ENCODE assay signal across 8 mouse cellular contexts in the genomic region with DNA sequence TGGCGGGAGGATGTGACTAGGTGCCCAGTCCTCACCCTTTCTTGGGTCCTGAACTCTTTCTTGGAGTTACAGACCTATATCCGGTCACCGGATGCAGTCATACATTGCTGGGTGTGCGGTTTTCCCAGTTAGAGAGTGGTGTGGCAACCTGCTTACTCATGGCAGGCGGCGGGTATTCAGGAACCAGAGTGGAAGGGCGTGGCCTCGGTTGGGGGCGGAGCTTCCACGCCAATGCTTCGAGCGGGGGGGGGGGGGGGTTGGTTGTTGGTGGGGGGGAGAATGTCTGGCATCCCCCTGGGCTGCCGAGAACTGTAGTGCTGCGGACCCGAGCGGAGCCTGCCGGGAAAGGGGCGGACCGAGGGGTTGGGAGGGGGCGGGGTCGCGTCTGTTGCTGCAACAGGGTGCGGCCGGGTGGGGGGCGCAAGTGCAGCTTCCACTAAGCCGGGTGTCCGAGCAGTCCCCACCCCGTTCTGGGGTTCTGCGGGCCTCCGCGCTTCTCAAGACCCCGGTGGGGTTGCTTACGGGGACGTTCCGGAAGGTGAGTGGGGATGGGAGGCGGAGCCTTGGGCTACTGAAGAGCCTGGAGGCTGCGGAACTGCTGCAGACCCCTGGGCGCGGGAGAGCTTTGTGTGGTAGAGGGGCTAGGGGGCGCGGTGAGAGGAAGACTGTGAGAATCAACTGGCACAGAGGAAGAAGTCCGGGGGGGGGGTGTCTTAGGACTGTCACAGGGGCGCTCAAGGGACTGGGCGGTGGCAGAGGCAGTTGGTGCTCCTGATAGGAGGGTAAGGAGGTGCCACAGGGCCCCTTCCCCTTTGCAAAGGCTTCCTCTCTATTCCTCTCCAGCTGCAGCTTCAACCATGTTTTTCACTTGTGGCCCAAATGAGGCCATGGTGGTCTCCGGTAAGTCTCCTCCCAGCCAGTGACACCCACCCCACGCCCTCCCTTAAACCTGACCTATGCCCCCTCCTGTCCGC. TPM values are rescaled to one million over a fixed set of nuclear protein-coding genes. Genes with fewer than 3 reads are reported as not detected.
DNase-seq lines count a peak whose midpoint lies in the region; ATAC-seq and TF ChIP-seq lines count a peak whose summit lies in the region.

A gene (plus strand): TSS at position 267 of the 974 bp plus-strand sequence.

- no peaks in the 10 kb centered on the region for H3K27me3 ChIP-seq in G1E (ENCODE audit: insufficient read depth, low read length)
- H3K27me3 ChIP-seq in forebrain, embryonic 15.5 days = no peaks in the 10 kb centered on the region; the same call in 1 of the 2 replicates
- no peaks in the 10 kb centered on the region for H3K27me3 ChIP-seq in lung, embryonic 16.5 days (ENCODE audit: control insufficient read depth, insufficient read depth, low read depth, low read length)

- under 1% methylated on average over 44 of the region's 47 CpGs for WGBS in forebrain, embryonic 15.5 days
- under 1% methylated on average over 33 of the region's 47 CpGs for WGBS in lung, embryonic 16.5 days

- intact Hi-C loops in heart, postnatal 14 days (cut with DNase I) = no loop called here

- peak within 1 kb of the TSS; percentile 90 for H3K27ac ChIP-seq in forebrain, embryonic 15.5 days (replicated peaks)
- H3K27ac ChIP-seq in lung, embryonic 16.5 days (ENCODE audit: low read length) = peak within 1 kb of the TSS; percentile 90

- DNase-seq in G1E (ENCODE audit: low spot score) = peak; percentile 77
- peak; percentile 79 for DNase-seq in cerebellum, adult 11-12 months
- peak; percentile 86 to 89 for DNase-seq in heart, postnatal 14 days
- DNase-seq in layer of hippocampus, adult 18-20 months (ENCODE audit: low spot score in 2 of 2) = peak; percentile 40 to 75
- peak; percentile 58 for DNase-seq in ovary, postnatal 10 days (ENCODE audit: low spot score)
- peak; percentile 86 for DNase-seq in thymus, postnatal 14 days

- peak within 1 kb of the TSS; percentile 87 for H3K4me3 ChIP-seq in G1E (ENCODE audit: low read depth, low read length)
- H3K4me3 ChIP-seq in forebrain, embryonic 15.5 days = peak within 1 kb of the TSS; percentile 86
- H3K4me3 ChIP-seq in lung, embryonic 16.5 days (ENCODE audit: low read length) = peak within 1 kb of the TSS; percentile 59

- TF ChIP-seq CTCF in G1E (IDR thresholded peaks at IDR 0.05; ENCODE audit: low read depth, low read length) = no peak

- ATAC-seq in G1E (ENCODE audit: extremely low read depth, insufficient number of reproducible peaks, low FRiP score, poor library complexity, severe bottlenecking) = peak; percentile 73
- ATAC-seq in forebrain, embryonic 15.5 days (replicated peaks) = peak; percentile 92
- ATAC-seq in lung, embryonic 16.5 days (ENCODE audit: low read depth) = peak; percentile 90

- H3K36me3 ChIP-seq in G1E (replicated peaks) = peaks cover 48% of the 10 kb centered on the region
- H3K36me3 ChIP-seq in forebrain, embryonic 15.5 days = peaks cover 20% of the 10 kb centered on the region
- peaks cover 15% of the 10 kb centered on the region; the same call in 1 of the 2 replicates for H3K36me3 ChIP-seq in lung, embryonic 16.5 days (ENCODE audit: control insufficient read depth, insufficient read depth, low read length)

- peak within 1 kb of the TSS; percentile 80 for H3K9ac ChIP-seq in forebrain, embryonic 15.5 days (replicated peaks)
- peak within 1 kb of the TSS; percentile 88 for H3K9ac ChIP-seq in lung, embryonic 16.5 days (ENCODE audit: low read length)

- peaks cover 69% of the 10 kb centered on the region for H3K4me1 ChIP-seq in G1E (ENCODE audit: insufficient read depth, low read depth, low read length)
- peaks cover 33% of the 10 kb centered on the region for H3K4me1 ChIP-seq in forebrain, embryonic 15.5 days
- peaks cover 15% of the 10 kb centered on the region for H3K4me1 ChIP-seq in lung, embryonic 16.5 days (replicated peaks; ENCODE audit: control insufficient read depth, insufficient read depth, low read length)

- peaks cover 8% of the 10 kb centered on the region for H3K9me3 ChIP-seq in G1E (replicated peaks)
- no peaks in the 10 kb centered on the region for H3K9me3 ChIP-seq in forebrain, embryonic 15.5 days
- no peaks in the 10 kb centered on the region for H3K9me3 ChIP-seq in lung, embryonic 16.5 days (ENCODE audit: control insufficient read depth, low read length)

- H3K4me2 ChIP-seq in forebrain, embryonic 15.5 days (replicated peaks) = peak within 1 kb of the TSS; percentile 86
- peak within 1 kb of the TSS; percentile 98 for H3K4me2 ChIP-seq in lung, embryonic 16.5 days (ENCODE audit: low read depth, low read length)

RNA-seq across cellular contexts. Expression of the gene that starts here (rescaled TPM):
- 68.5 and 73.7 TPM in 2 replicates for total RNA-seq in G1E (2014; fragmentation: Nextera tagmentation)
- 93.5 and 97.6 TPM in 2 replicates for total RNA-seq in G1E (2017)
- polyA plus RNA-seq in G1E (2012) = 65.3 and 84.9 TPM in 2 replicates
- polyA plus RNA-seq in forebrain, embryonic 15.5 days (2015; fragmentation: Nextera tagmentation; extraction: Ambion mirVana) = 68.3 and 75.1 TPM in 2 replicates
- total RNA-seq in heart, postnatal 14 days (2021) = 100 to 1,000 TPM; 108 to 111 TPM
- 100 to 1,000 TPM; 122 to 131 TPM for total RNA-seq in layer of hippocampus, adult 18-20 months (2021)
- 57.8 and 65.1 TPM in 2 replicates for polyA plus RNA-seq in lung, embryonic 16.5 days (2015; fragmentation: Nextera tagmentation; extraction: Ambion mirVana)

Comparison
In these comparisons a context has a peak if more than half of its experiments do, and no peak if none do; other contexts are left out.
1. Peak in every context shown above with its lines: DNase-seq, ATAC-seq, H3K4me3 ChIP-seq and H3K27ac ChIP-seq.